Mouse (Mus musculus) G1E (cell line): ENCODE data around the gene Vps37b.

Experiments used
- CTCF ChIP-seq: IDR thresholded peaks from 2 replicates; pipeline ENCODE4 v1.5.1; 2012; ENCODE audit warnings: low read depth, low read length, inconsistent platforms, mixed read lengths
- GATA1 ChIP-seq: IDR thresholded peaks from 2 replicates; pipeline ENCODE4 v1.6.1; 2012; ENCODE audit warnings: borderline replicate concordance, low read length, inconsistent platforms, mixed read lengths
- GATA2 ChIP-seq: IDR thresholded peaks from 2 replicates; pipeline ENCODE4 v1.6.1; 2012; ENCODE audit warnings: low read depth, low read length, inconsistent platforms, borderline replicate concordance
- TAL1 ChIP-seq: conservative IDR thresholded peaks from 2 replicates; pipeline ENCODE4 v1.6.1; 2012; ENCODE audit warnings: low read depth, low read length, inconsistent platforms, mixed read lengths

- no peak for TF ChIP-seq CTCF
- TF ChIP-seq GATA1, result no peak
- TF ChIP-seq TAL1, result no peak
- TF ChIP-seq GATA2, result no peak
Measured at GRCm38 (mm10) chr5:124056219-124056618, 24.1 kb upstream of the Vps37b start.
